Mouse (Mus musculus) hindbrain, embryonic 11.5 days (tissue): ENCODE data around the gene Ccdc149. TPM values are rescaled to one million over a fixed set of nuclear protein-coding genes. Genes with fewer than 3 reads are reported as not detected.

Experiments
- ATAC-seq: fragments of 200-750 bp; cut with Nextera tagmentation; 2 replicates; pipeline ENCODE4 v1.8.0; 2017; ENCODE audit warnings: mild to moderate bottlenecking, moderate TSS enrichment, moderate library complexity; ENCODE audit not compliant: low FRiP score
- DNase-seq: peaks from one replicate; pipeline ENCODE4 v3.0.0-alpha.2; 2015; ENCODE audit warnings: low spot score
- H3K27ac ChIP-seq: fragments of 300-500 bp; sonication (generic); 2 replicates; pipeline ENCODE4 v1.5.1; 2014; ENCODE audit warnings: mild to moderate bottlenecking, low read depth, low read length
- H3K27me3 ChIP-seq: fragments of 300-500 bp; sonication (generic); 2 replicates; pipeline ENCODE4 v1.6.1; 2014; ENCODE audit warnings: mild to moderate bottlenecking, low read length, moderate library complexity, mixed read lengths; ENCODE audit not compliant: control insufficient read depth, insufficient read depth
- H3K36me3 ChIP-seq: fragments of 300-500 bp; sonication (generic); 2 replicates; pipeline ENCODE4 v1.6.1; 2014; ENCODE audit warnings: mild to moderate bottlenecking, low read length, moderate library complexity, mixed read lengths; ENCODE audit not compliant: control insufficient read depth, insufficient read depth
- H3K4me1 ChIP-seq: fragments of 300-500 bp; sonication (generic); replicated peaks from 2 replicates; pipeline ENCODE4 v1.6.1; 2014; ENCODE audit warnings: low read length, mixed read lengths; ENCODE audit not compliant: control insufficient read depth, insufficient read depth
- H3K4me2 ChIP-seq: fragments of 300-500 bp; sonication (generic); replicated peaks from 2 replicates; pipeline ENCODE4 v1.6.1; 2014; ENCODE audit warnings: mild to moderate bottlenecking, low read depth, low read length
- H3K4me3 ChIP-seq: fragments of 300-500 bp; sonication (generic); 2 replicates; pipeline ENCODE4 v1.5.1; 2014; ENCODE audit warnings: low read depth, low read length
- H3K9ac ChIP-seq: fragments of 300-500 bp; sonication (generic); 2 replicates; pipeline ENCODE4 v1.6.1; 2014; ENCODE audit warnings: low read depth, low read length
- H3K9me3 ChIP-seq: fragments of 300-500 bp; sonication (generic); 2 replicates; pipeline ENCODE4 v1.6.1; 2016; ENCODE audit warnings: low read length; ENCODE audit not compliant: control insufficient read depth
- WGBS: fragments of 180-500 bp; shearing (Covaris S2); extraction: QIAGEN DNeasy Blood & Tissue Kit; methylation state at CpG from one replicate; pipeline ENCODE4 v1.1.7; 2014; 5-methylcytosine and 5-hydroxymethylcytosine counted together
- polyA plus RNA-seq: library from polyadenylated mRNA; unstranded; fragments of >200 nt; fragmentation: Nextera tagmentation; extraction: Ambion mirVana; gene quantifications from 2 replicates; pipeline ENCODE4 v1.2.1, GENCODE M21; 2014

The Ccdc149 gene
- polyA plus RNA-seq, 1 experiment from 2014 or later = 3.4 TPM

- ATAC-seq (no peak), DNase-seq (no peak)
- H3K27me3 ChIP-seq = no peaks in the 10 kb centered on the region
- H3K36me3 ChIP-seq = no peaks in the 10 kb centered on the region
- no peaks in the 10 kb centered on the region for H3K9me3 ChIP-seq
- no peak overlapping the region for H3K4me3 ChIP-seq
- H3K27ac ChIP-seq = no peak overlapping the region
- 79% methylated on average over 6 of the region's 6 CpGs for WGBS
- H3K9ac ChIP-seq = no peak overlapping the region
- no peak overlapping the region for H3K4me2 ChIP-seq
- no peaks in the 10 kb centered on the region for H3K4me1 ChIP-seq
Measured at GRCm38 (mm10) chr5:52461434-52462124, 9.7 kb downstream of the Ccdc149 start.

GRCm38 (mm10) chr5:52459308-52459707, 12.0 kb downstream of the Ccdc149 start:
- no peak for DNase-seq

DNA sequence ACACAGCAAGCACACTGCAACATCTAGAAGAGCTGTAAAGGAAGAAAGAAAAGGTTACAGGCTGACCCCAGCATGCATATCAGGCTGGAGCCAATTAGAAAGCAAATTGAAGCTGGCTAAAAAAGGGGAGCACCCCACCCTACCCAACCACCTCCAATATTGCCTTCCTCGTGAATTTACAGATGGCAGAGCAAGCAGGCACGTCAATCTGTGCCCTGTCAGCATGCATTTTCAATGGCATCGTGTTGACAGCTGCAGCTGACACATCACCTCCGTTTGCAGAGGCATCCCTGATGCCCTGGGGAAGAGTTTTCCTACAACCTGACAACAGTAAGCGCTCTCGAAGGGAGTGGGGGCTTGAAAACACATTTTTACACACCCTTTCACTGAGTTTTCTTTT, 14.2 kb downstream of the Ccdc149 start:
- no peaks in the 10 kb centered on the region for H3K4me1 ChIP-seq
- ATAC-seq (no peak), DNase-seq (no peak)
- H3K9ac ChIP-seq = no peak overlapping the region
- H3K9me3 ChIP-seq = no peaks in the 10 kb centered on the region
- no peaks in the 10 kb centered on the region for H3K27me3 ChIP-seq
- no peak overlapping the region for H3K27ac ChIP-seq
- 77% methylated on average over 6 of the region's 6 CpGs for WGBS
- no peaks in the 10 kb centered on the region for H3K36me3 ChIP-seq
- no peak overlapping the region for H3K4me3 ChIP-seq
- no peak overlapping the region for H3K4me2 ChIP-seq

More at GRCm38 (mm10) chr5:52459308-52459707, 12.0 kb downstream of the Ccdc149 start:
- no peak for ATAC-seq
- Histone ChIP-seq H3K4me3 (no peak overlapping the region), H3K36me3 (no peaks in the 10 kb centered on the region), H3K4me2 (no peak overlapping the region), H3K4me1 (no peaks in the 10 kb centered on the region), H3K9me3 (no peaks in the 10 kb centered on the region), H3K27ac (no peak overlapping the region), H3K9ac (no peak overlapping the region), H3K27me3 (no peaks in the 10 kb centered on the region)
- WGBS = 87% methylated on average over 4 of the region's 4 CpGs

DNA sequence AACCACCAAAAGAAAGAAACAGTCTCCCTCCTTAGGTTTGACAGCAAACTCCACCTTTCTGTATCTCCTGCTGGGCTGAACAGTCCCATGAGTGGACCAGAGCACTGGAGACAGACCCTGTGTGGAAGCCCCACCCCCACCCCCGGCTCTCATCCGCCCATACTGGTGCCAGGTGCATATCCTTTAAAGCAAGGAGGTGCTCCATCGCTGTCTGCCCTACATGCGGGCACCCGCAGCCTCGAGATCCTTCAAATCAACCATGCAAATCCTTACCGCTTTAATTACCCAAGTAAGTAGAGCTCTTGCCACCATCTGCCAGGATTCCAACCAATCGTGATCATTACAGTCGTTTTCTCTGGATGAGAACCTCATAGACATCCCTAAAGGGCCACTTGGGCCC, 20.5 kb downstream of the Ccdc149 start:
- no peak overlapping the region for H3K4me3 ChIP-seq
- 86% methylated on average over 9 of the region's 9 CpGs for WGBS
- no peaks in the 10 kb centered on the region for H3K9me3 ChIP-seq
- H3K27me3 ChIP-seq = no peaks in the 10 kb centered on the region
- no peak overlapping the region for H3K27ac ChIP-seq
- H3K9ac ChIP-seq = no peak overlapping the region
- no peaks in the 10 kb centered on the region for H3K4me1 ChIP-seq
- ATAC-seq = no peak
- H3K4me2 ChIP-seq = no peak overlapping the region
- H3K36me3 ChIP-seq = no peaks in the 10 kb centered on the region
- no peak for DNase-seq

GRCm38 (mm10) chr5:52449187-52449586, 22.1 kb downstream of the Ccdc149 start:
- Histone ChIP-seq H3K36me3 (no peaks in the 10 kb centered on the region), H3K27ac (no peak overlapping the region), H3K4me1 (no peaks in the 10 kb centered on the region), H3K4me2 (no peak overlapping the region), H3K4me3 (no peak overlapping the region), H3K9ac (no peak overlapping the region), H3K9me3 (no peaks in the 10 kb centered on the region), H3K27me3 (no peaks in the 10 kb centered on the region)
- ATAC-seq (no peak), DNase-seq (no peak)
- 85% methylated on average over 8 of the region's 8 CpGs for WGBS

DNA sequence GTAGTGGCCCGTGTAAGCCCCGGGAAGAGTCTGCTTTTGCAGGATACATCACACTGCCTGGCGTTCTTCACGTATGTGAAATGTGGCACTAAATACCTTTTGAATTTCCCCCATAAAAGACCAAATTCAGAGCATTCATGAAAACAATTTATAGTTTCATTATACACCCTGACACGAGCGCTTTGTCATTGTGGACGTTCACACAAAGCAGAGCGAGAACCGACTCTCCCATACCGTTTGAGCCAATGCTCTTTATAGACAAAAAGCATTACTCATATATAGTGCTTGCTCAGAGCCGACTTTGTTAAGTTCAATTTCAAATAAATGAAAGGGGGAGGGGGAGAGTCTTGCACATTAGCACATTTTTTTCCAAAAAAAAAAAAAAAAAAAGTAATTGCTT, 31.0 kb downstream of the Ccdc149 start:
- Histone ChIP-seq H3K9ac (no peak overlapping the region), H3K36me3 (no peaks in the 10 kb centered on the region), H3K27ac (no peak overlapping the region), H3K4me2 (no peak overlapping the region), H3K4me3 (no peak overlapping the region), H3K27me3 (no peaks in the 10 kb centered on the region), H3K9me3 (no peaks in the 10 kb centered on the region), H3K4me1 (no peaks in the 10 kb centered on the region)
- ATAC-seq (no peak), DNase-seq (no peak)
- WGBS = 76% methylated on average over 11 of the region's 11 CpGs

- H3K27ac ChIP-seq = no peak overlapping the region
- H3K9ac ChIP-seq = no peak overlapping the region
- ATAC-seq = no peak
- no peaks in the 10 kb centered on the region for H3K36me3 ChIP-seq
- no peak overlapping the region for H3K4me3 ChIP-seq
- DNase-seq = no peak
- H3K27me3 ChIP-seq = no peaks in the 10 kb centered on the region
- no peaks in the 10 kb centered on the region for H3K9me3 ChIP-seq
- H3K4me1 ChIP-seq = no peaks in the 10 kb centered on the region
- H3K4me2 ChIP-seq = no peak overlapping the region
- 88% methylated on average over 7 of the region's 7 CpGs for WGBS
Measured at GRCm38 (mm10) chr5:52438946-52439345, 32.4 kb downstream of the Ccdc149 start.

- ATAC-seq = no peak
- H3K4me3 ChIP-seq = no peak overlapping the region
- no peaks in the 10 kb centered on the region for H3K9me3 ChIP-seq
- DNase-seq = no peak
- no peak overlapping the region for H3K27ac ChIP-seq
- no peak overlapping the region for H3K4me2 ChIP-seq
- no peaks in the 10 kb centered on the region for H3K36me3 ChIP-seq
- no peak overlapping the region for H3K9ac ChIP-seq
- 82% methylated on average over 6 of the region's 6 CpGs for WGBS
- H3K4me1 ChIP-seq = no peaks in the 10 kb centered on the region
- no peaks in the 10 kb centered on the region for H3K27me3 ChIP-seq
Measured at GRCm38 (mm10) chr5:52435533-52435932, 35.8 kb downstream of the Ccdc149 start.

GRCm38 (mm10) chr5:52431276-52431844, 40.0 kb downstream of the Ccdc149 start:
- ATAC-seq = no peak
- Histone ChIP-seq H3K36me3 (no peaks in the 10 kb centered on the region), H3K9ac (no peak overlapping the region), H3K27me3 (no peaks in the 10 kb centered on the region), H3K4me3 (no peak overlapping the region), H3K4me1 (no peaks in the 10 kb centered on the region), H3K27ac (no peak overlapping the region), H3K9me3 (no peaks in the 10 kb centered on the region), H3K4me2 (no peak overlapping the region)
- no peak for DNase-seq
- WGBS = 85% methylated on average over 8 of the region's 8 CpGs
